8 mouse cellular contexts compared by ENCODE assay signal in the genomic region with DNA sequence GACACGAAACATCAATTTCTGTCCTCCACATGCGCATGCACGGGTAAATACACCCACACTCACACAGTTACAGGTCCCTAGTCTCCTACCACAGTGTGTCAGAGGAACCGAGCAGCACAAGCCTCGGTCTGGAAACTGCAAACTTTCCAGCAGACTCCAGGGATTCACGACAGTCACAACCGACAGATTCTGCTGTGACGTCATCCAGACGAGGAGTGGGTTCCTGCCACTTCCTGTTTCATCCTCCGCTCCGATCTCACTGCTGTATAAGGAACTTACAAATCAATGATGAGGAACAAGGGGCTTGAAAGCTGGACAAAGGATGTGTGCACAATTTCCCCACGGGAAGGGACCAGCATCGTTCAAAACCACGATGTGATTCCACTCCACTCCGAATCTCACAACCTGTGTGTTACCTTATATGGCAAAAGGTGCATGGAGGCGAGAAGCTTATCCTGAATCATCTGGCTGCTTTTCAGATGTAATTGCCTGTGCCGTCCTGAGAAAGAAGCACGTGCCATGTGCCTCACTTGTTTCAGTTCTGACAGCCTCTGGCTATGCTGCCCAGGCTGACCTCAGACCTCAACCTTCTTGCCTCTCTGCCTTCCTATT. TPM values are rescaled to one million over a fixed set of nuclear protein-coding genes. Genes with fewer than 3 reads are reported as not detected.
DNase-seq lines count a peak whose midpoint lies in the region; ATAC-seq lines count a peak whose summit lies in the region.

No protein-coding gene starts in this region.

- no peaks in the 10 kb centered on the region for H3K9me3 ChIP-seq in megakaryocyte, embryonic 14.5 days
- H3K9me3 ChIP-seq in stomach, embryonic 14.5 days (ENCODE audit: control insufficient read depth, low read depth, low read length), result no peaks in the 10 kb centered on the region

- no peaks in the 10 kb centered on the region for H3K36me3 ChIP-seq in megakaryocyte, embryonic 14.5 days (replicated peaks; ENCODE audit: low read length)
- no peaks in the 10 kb centered on the region for H3K36me3 ChIP-seq in stomach, embryonic 14.5 days (ENCODE audit: control insufficient read depth, insufficient read depth, low read length)

- 45% methylated on average over 18 of the region's 18 CpGs for WGBS in stomach, embryonic 14.5 days

- 0 out of 2 replicates have a peak overlapping the region, but pooled peaks have one; percentile 1 for H3K9ac ChIP-seq in stomach, embryonic 14.5 days (replicated peaks; ENCODE audit: low read depth, low read length)

- peak overlapping the region; percentile 88 for H3K4me3 ChIP-seq in megakaryocyte, embryonic 14.5 days (replicated peaks)
- H3K4me3 ChIP-seq in stomach, embryonic 14.5 days (ENCODE audit: low read depth, low read length), result 0 out of 2 replicates have a peak overlapping the region, but pooled peaks have one; percentile 9

- peak; percentile 87 for DNase-seq in CD4-positive helper T cell, adult 2 months (ENCODE audit: low read depth, low spot score)
- DNase-seq in NIH3T3 (ENCODE audit: low read depth), result peak; percentile 66
- peak; percentile 29 to 32 for DNase-seq in frontal cortex, postnatal 25 days (ENCODE audit: low spot score in 2 of 2)
- DNase-seq in left cerebral cortex, adult 18-20 months (ENCODE audit: low spot score in 2 of 2), result peak; percentile 58 to 64
- no peak for DNase-seq in ovary, postnatal 10 days (ENCODE audit: low spot score)
- no peak for DNase-seq in urinary bladder, postnatal 4 days (ENCODE audit: low spot score in 2 of 2)

- no peak for ATAC-seq in stomach, embryonic 14.5 days (ENCODE audit: insufficient number of reproducible peaks, insufficient read depth, low FRiP score, low read depth)

- H3K27me3 ChIP-seq in megakaryocyte, embryonic 14.5 days (replicated peaks), result peaks cover 14% of the 10 kb centered on the region
- no peaks in the 10 kb centered on the region for H3K27me3 ChIP-seq in stomach, embryonic 14.5 days (ENCODE audit: control insufficient read depth, insufficient read depth, low read length)

- H3K4me2 ChIP-seq in stomach, embryonic 14.5 days (replicated peaks; ENCODE audit: low read depth, low read length), result peak overlapping the region; percentile 34

- peaks cover 36% of the 10 kb centered on the region for H3K4me1 ChIP-seq in megakaryocyte, embryonic 14.5 days
- peaks cover 3% of the 10 kb centered on the region; the same call in 1 of the 2 replicates for H3K4me1 ChIP-seq in stomach, embryonic 14.5 days (ENCODE audit: control insufficient read depth, insufficient read depth, low read length)

- no peak overlapping the region for H3K27ac ChIP-seq in stomach, embryonic 14.5 days (ENCODE audit: low read length)

RNA-seq across cellular contexts. Expression of a gene that starts 14.6 kb away (rescaled TPM):
- 10 to 100 TPM; 82.9 to 94.5 TPM for total RNA-seq in left cerebral cortex, adult 18-20 months (2021)
- 4.4 and 8.2 TPM in 2 replicates for polyA plus RNA-seq in megakaryocyte, embryonic 14.5 days (2012; ENCODE audit: insufficient read depth, low replicate concordance)
- 58.5 and 58.9 TPM in 2 replicates for polyA plus RNA-seq in stomach, embryonic 14.5 days (2014; fragmentation: Nextera tagmentation; extraction: Ambion mirVana)

RNA-seq across cellular contexts. Expression of a gene that starts 21.9 kb away (rescaled TPM):
- 100 to 1,000 TPM; 247 to 250 TPM for total RNA-seq in left cerebral cortex, adult 18-20 months (2021)
- polyA plus RNA-seq in megakaryocyte, embryonic 14.5 days (2012; ENCODE audit: insufficient read depth, low replicate concordance), result 17.8 and 28.5 TPM in 2 replicates
- polyA plus RNA-seq in stomach, embryonic 14.5 days (2014; fragmentation: Nextera tagmentation; extraction: Ambion mirVana), result 448 and 475 TPM in 2 replicates

Comparison
In these comparisons a context has a peak if more than half of its experiments do, and no peak if none do; other contexts are left out.
1. DNase-seq: peak in CD4-positive helper T cell, adult 2 months (single experiment), NIH3T3 (single experiment), frontal cortex, postnatal 25 days (2 of 2) and left cerebral cortex, adult 18-20 months (2 of 2); none in ovary, postnatal 10 days (single experiment) and urinary bladder, postnatal 4 days (0 of 2).
2. RNA of a gene that starts 21.9 kb away (polyA plus RNA-seq): 448 to 475 TPM in stomach, embryonic 14.5 days; 17.8 to 28.5 TPM in megakaryocyte, embryonic 14.5 days; every median in the first group is over 10 times any median in the second.